Mouse (Mus musculus): ENCODE data around the gene Cass4. TPM values are rescaled to one million over a fixed set of nuclear protein-coding genes. Genes with fewer than 3 reads are reported as not detected.

The Cass4 gene
- total and polyA plus RNA-seq, 3 experiments = 0.16 to 0.87 TPM; not detected in 1

DNA sequence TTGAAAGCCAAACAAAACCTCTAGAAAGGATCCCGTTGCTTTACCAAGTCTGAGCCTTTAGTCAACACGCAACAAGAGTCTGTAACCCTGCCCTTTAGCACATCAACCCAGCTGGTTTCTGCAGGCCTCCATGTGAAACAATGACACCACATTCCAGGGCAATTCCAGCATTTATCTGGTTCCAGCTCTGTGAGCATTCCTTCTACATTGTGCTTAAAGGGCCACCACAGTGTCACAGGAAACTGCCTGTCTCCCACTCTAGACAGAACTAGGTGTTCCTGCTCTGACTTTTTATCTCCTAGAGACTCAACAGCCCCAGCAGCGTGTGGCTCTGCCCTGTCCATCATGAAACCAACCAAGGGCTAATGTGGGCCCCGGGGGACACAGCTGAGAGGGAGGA is 19.7 kb downstream of the Cass4 start:
- ATAC-seq (ENCODE audit: extremely low read depth, insufficient number of reproducible peaks, low FRiP score, poor library complexity, severe bottlenecking) = no peak
- H3K36me3 ChIP-seq (replicated peaks) = no peaks in the 10 kb centered on the region
- H3K4me3 ChIP-seq (ENCODE audit: low read depth, low read length) = no peak overlapping the region
- H3K9me3 ChIP-seq (replicated peaks) = no peaks in the 10 kb centered on the region
- DNase-seq (ENCODE audit: low spot score) = no peak
- no peaks in the 10 kb centered on the region for H3K4me1 ChIP-seq (ENCODE audit: insufficient read depth, low read depth, low read length)
- TF ChIP-seq CTCF (IDR thresholded peaks at IDR 0.05; ENCODE audit: low read depth, low read length) = no peak
- no peak for TF ChIP-seq TAL1 (conservative IDR thresholded peaks at IDR 0.05; ENCODE audit: low read depth, low read length)
- TF ChIP-seq POLR2AphosphoS5 (IDR thresholded peaks at IDR 0.05; ENCODE audit: insufficient replicate concordance, low read depth, low read length) = no peak
- no peak for TF ChIP-seq GATA2 (IDR thresholded peaks at IDR 0.05; ENCODE audit: borderline replicate concordance, low read depth, low read length)
- no peak for TF ChIP-seq GATA1 (IDR thresholded peaks at IDR 0.05; ENCODE audit: borderline replicate concordance, low read length)
- H3K27me3 ChIP-seq (ENCODE audit: insufficient read depth, low read length) = peaks cover 2% of the 10 kb centered on the region; the same call in 1 of the 2 replicates

DNA sequence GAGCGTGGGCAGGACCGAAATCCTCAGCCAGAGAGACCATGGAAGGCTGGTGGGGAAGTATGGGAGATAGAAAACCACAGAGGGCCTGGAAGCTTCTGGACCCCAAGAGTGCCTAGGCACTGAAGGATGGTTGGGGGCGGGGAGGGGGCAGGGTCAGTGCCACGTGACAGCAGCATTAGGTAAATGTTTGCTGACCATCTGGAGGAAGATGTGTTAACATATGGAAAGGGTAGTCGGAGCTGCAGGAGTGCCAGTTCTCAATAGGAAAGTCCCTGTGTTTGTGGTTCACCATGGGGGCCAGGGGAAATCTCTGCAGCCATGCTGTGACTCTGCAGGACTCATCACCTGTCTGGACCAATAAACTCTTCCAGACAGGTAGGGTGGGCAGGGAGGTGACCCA is 20.3 kb downstream of the Cass4 start:
- DNase-seq (ENCODE audit: low spot score) (no peak), ATAC-seq (ENCODE audit: extremely low read depth, insufficient number of reproducible peaks, low FRiP score, poor library complexity, severe bottlenecking) (no peak)
- Histone ChIP-seq H3K36me3 (replicated peaks) (no peaks in the 10 kb centered on the region), H3K9me3 (replicated peaks) (no peaks in the 10 kb centered on the region), H3K4me3 (ENCODE audit: low read depth, low read length) (no peak overlapping the region), H3K4me1 (ENCODE audit: insufficient read depth, low read depth, low read length) (no peaks in the 10 kb centered on the region), H3K27me3 (ENCODE audit: insufficient read depth, low read length) (peaks cover 2% of the 10 kb centered on the region; the same call in 1 of the 2 replicates)
- no peak for TF ChIP-seq POLR2AphosphoS5 (IDR thresholded peaks at IDR 0.05; ENCODE audit: insufficient replicate concordance, low read depth, low read length)
- no peak for TF ChIP-seq GATA1 (IDR thresholded peaks at IDR 0.05; ENCODE audit: borderline replicate concordance, low read length)
- no peak for TF ChIP-seq GATA2 (IDR thresholded peaks at IDR 0.05; ENCODE audit: borderline replicate concordance, low read depth, low read length)
- TF ChIP-seq TAL1 (conservative IDR thresholded peaks at IDR 0.05; ENCODE audit: low read depth, low read length) = no peak

DNA sequence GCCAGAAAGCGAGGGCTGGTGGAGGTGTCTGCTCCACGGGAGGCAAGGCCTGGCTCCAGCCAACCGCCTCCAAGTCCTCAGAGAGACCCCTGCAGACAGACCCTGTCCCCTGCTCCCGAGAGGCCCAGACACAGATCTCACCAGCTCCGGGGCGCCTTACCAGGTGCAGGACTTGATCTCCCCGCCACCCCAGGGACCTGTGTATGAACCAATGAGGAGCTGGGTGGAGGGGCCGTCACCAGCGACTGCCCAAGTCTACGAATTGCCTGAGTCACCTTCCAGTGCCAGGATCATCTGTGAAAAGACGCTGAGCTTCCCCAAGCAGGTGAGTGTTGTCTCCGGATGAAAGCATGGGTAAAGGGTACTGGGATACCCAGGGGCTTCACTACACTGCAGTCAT is 22.6 kb downstream of the Cass4 start:
- no peaks in the 10 kb centered on the region for H3K36me3 ChIP-seq (replicated peaks)
- peaks cover 2% of the 10 kb centered on the region; the same call in 1 of the 2 replicates for H3K27me3 ChIP-seq (ENCODE audit: insufficient read depth, low read length)
- no peak overlapping the region for H3K4me3 ChIP-seq (ENCODE audit: low read depth, low read length)
- no peaks in the 10 kb centered on the region for H3K9me3 ChIP-seq (replicated peaks)
- no peak for ATAC-seq (ENCODE audit: extremely low read depth, insufficient number of reproducible peaks, low FRiP score, poor library complexity, severe bottlenecking)
- no peaks in the 10 kb centered on the region for H3K4me1 ChIP-seq (ENCODE audit: insufficient read depth, low read depth, low read length)
- no peak for DNase-seq (ENCODE audit: low spot score)
- TF ChIP-seq CTCF (IDR thresholded peaks at IDR 0.05; ENCODE audit: low read depth, low read length) = no peak
- TF ChIP-seq GATA1 (IDR thresholded peaks at IDR 0.05; ENCODE audit: borderline replicate concordance, low read length) = no peak
- TF ChIP-seq POLR2AphosphoS5 (IDR thresholded peaks at IDR 0.05; ENCODE audit: insufficient replicate concordance, low read depth, low read length) = no peak
- no peak for TF ChIP-seq TAL1 (conservative IDR thresholded peaks at IDR 0.05; ENCODE audit: low read depth, low read length)
- no peak for TF ChIP-seq GATA2 (IDR thresholded peaks at IDR 0.05; ENCODE audit: borderline replicate concordance, low read depth, low read length)

DNA sequence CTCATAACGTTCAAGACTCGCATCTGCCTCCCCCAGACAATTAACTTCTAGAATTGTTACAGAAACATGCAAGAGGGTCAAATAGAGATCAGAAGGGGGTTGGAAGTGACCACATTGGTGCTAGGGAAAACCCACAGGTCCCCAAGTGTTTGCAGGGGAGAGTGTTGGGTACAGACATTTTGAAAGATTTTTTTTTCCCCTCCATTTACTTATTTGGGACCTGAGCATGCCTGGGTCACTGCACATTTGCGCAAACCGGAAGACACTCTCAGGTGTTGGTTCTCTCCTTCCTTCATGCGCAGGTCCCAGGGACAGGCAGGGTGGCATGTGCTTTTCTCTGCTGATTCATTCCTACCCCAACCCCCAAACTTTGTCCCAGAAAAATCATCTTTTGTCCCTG is 23.3 kb downstream of the Cass4 start:
- H3K4me3 ChIP-seq (ENCODE audit: low read depth, low read length) = no peak overlapping the region
- no peaks in the 10 kb centered on the region for H3K36me3 ChIP-seq (replicated peaks)
- ATAC-seq (ENCODE audit: extremely low read depth, insufficient number of reproducible peaks, low FRiP score, poor library complexity, severe bottlenecking) = no peak
- no peak for DNase-seq (ENCODE audit: low spot score)
- peaks cover 2% of the 10 kb centered on the region; the same call in 1 of the 2 replicates for H3K27me3 ChIP-seq (ENCODE audit: insufficient read depth, low read length)
- H3K9me3 ChIP-seq (replicated peaks) = no peaks in the 10 kb centered on the region
- no peak for TF ChIP-seq TAL1 (conservative IDR thresholded peaks at IDR 0.05; ENCODE audit: low read depth, low read length)
- no peak for TF ChIP-seq POLR2AphosphoS5 (IDR thresholded peaks at IDR 0.05; ENCODE audit: insufficient replicate concordance, low read depth, low read length)
- no peak for TF ChIP-seq GATA1 (IDR thresholded peaks at IDR 0.05; ENCODE audit: borderline replicate concordance, low read length)
- TF ChIP-seq CTCF (IDR thresholded peaks at IDR 0.05; ENCODE audit: low read depth, low read length) = no peak
- no peak for TF ChIP-seq GATA2 (IDR thresholded peaks at IDR 0.05; ENCODE audit: borderline replicate concordance, low read depth, low read length)
- no peaks in the 10 kb centered on the region for H3K4me1 ChIP-seq (ENCODE audit: insufficient read depth, low read depth, low read length)

DNA sequence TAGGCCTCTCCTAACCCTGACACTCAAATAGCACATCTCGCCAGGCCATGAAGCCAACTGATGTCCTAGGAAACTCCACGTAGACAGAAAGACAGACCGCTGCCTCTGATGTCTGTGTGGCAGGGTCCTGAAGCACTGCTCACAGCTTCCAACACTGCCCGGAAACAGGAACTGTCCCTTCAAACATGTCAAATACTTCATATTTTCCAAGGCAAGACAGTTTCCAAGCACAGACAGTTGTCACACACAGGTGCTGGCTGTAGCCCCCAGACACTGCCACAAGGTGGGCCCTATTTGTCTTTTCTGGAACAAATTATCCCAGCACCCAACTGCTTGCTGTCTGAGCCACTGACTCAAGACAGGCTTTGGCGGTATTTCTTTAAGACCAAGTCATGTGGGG is 24.6 kb downstream of the Cass4 start:
- DNase-seq (ENCODE audit: low spot score) = no peak
- Histone ChIP-seq H3K4me1 (ENCODE audit: insufficient read depth, low read depth, low read length) (no peaks in the 10 kb centered on the region), H3K36me3 (replicated peaks) (no peaks in the 10 kb centered on the region), H3K9me3 (replicated peaks) (no peaks in the 10 kb centered on the region), H3K27me3 (ENCODE audit: insufficient read depth, low read length) (peaks cover 2% of the 10 kb centered on the region; the same call in 1 of the 2 replicates), H3K4me3 (ENCODE audit: low read depth, low read length) (no peak overlapping the region)
- TF ChIP-seq TAL1 (conservative IDR thresholded peaks at IDR 0.05; ENCODE audit: low read depth, low read length) (no peak), GATA1 (IDR thresholded peaks at IDR 0.05; ENCODE audit: borderline replicate concordance, low read length) (no peak), CTCF (IDR thresholded peaks at IDR 0.05; ENCODE audit: low read depth, low read length) (no peak), GATA2 (IDR thresholded peaks at IDR 0.05; ENCODE audit: borderline replicate concordance, low read depth, low read length) (no peak), POLR2AphosphoS5 (IDR thresholded peaks at IDR 0.05; ENCODE audit: insufficient replicate concordance, low read depth, low read length) (no peak)
- ATAC-seq (ENCODE audit: extremely low read depth, insufficient number of reproducible peaks, low FRiP score, poor library complexity, severe bottlenecking) = no peak

DNA sequence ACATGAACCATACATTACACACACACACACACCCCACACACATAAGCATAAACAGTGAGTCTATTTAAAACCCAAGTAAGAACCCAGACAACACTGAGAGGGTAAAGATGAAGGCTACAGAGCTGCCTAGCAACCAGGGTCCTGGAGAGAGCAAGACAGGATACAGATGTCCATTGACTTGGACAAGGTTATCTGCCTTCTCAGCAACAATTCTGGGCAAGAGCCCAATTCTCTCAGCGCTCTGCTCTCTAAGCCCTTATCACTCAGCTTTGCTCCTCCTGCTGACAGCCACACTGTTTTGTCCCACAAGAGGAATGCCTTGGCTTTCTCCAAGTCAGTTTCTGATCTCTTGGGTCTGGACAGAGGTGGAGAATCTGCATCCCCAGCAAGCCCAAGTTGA is 37.0 kb downstream of the Cass4 start:
- ATAC-seq (ENCODE audit: extremely low read depth, insufficient number of reproducible peaks, low FRiP score, poor library complexity, severe bottlenecking) (no peak), DNase-seq (ENCODE audit: low spot score) (no peak)
- H3K36me3 ChIP-seq (replicated peaks) = no peaks in the 10 kb centered on the region
- H3K9me3 ChIP-seq (replicated peaks) = no peaks in the 10 kb centered on the region
- H3K4me1 ChIP-seq (ENCODE audit: insufficient read depth, low read depth, low read length) = no peaks in the 10 kb centered on the region
- H3K27me3 ChIP-seq (ENCODE audit: insufficient read depth, low read length) = peaks cover 14% of the 10 kb centered on the region
- TF ChIP-seq TAL1 (conservative IDR thresholded peaks at IDR 0.05; ENCODE audit: low read depth, low read length) = no peak
- no peak for TF ChIP-seq GATA1 (IDR thresholded peaks at IDR 0.05; ENCODE audit: borderline replicate concordance, low read length)
- no peak for TF ChIP-seq CTCF (IDR thresholded peaks at IDR 0.05; ENCODE audit: low read depth, low read length)
- no peak for TF ChIP-seq GATA2 (IDR thresholded peaks at IDR 0.05; ENCODE audit: borderline replicate concordance, low read depth, low read length)
- no peak for TF ChIP-seq POLR2AphosphoS5 (IDR thresholded peaks at IDR 0.05; ENCODE audit: insufficient replicate concordance, low read depth, low read length)
- no peak overlapping the region for H3K4me3 ChIP-seq (ENCODE audit: low read depth, low read length)

All from G1E (cell line).